Mouse (Mus musculus): ENCODE results near the gene Defb25.
A peak's percentile ranks its signal among the peaks of the same experiment; 100 is the strongest.

DNA sequence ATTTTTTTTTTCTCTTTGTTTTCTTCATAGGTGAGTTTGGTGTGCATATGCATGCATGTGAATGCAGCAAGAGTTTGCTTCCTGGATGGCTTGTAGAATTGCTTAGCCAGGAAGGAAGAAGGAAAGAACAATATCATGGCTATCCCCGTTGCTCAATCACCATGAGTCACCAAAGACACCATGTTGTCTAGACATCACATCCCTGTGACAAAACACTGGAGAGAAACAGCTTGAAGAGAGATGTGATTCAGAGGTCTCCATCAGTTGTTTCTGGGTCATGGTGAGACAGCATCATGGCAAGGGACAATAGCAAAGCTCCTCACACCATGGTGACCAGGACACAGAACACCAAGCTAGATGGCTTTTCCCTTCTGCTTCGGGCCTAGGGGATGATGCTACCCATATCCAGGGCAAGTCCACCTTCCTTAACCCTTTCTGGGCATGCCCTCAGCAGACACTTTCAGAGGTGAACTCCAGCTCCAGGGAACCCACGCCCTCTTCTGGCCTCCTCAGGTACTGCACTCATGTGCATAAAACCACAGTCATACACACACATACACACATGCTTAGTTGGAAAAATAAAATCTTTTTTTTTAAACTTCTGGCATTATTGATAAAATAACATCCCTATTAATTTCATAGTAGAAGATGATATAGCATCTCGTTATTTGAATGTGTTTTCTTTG lies 21.4 kb downstream of the Defb25 start:
- TF ChIP-seq CTCF (IDR thresholded peaks at IDR 0.05; ENCODE audit: low read depth, low read length): peak; percentile 42; the same call in 1 of the 2 replicates
- TF ChIP-seq POLR2A (IDR thresholded peaks at IDR 0.05; ENCODE audit: borderline replicate concordance, low read depth, low read length): no peak

Measured in bone marrow macrophage, adult 2 months (primary cell).